Mouse (Mus musculus) thymus, postnatal 10 days (tissue): ENCODE data around the gene Zfp13.
"Not testable (repeated sequence)": the region's sequence is repeated elsewhere in the genome, so short reads cannot be mapped to it uniquely, and the experiment has no call there.

Experiments used
- DNase-seq, 2 experiments: peaks; one replicate each; pipeline ENCODE4 v3.0.0; 2021; ENCODE audit warnings: low spot score in 2 of 2

Zfp13 gene

GRCm38 (mm10) chr17:23598582-23599552 is at the start of gene Zfp13:
Zfp13 (minus strand) TSS chr17:23599487.
- DNase-seq, result peak; percentile 87 to 95

GRCm38 (mm10) chr17:23645894-23646293 is 46.6 kb upstream of the Zfp13 start:
- no peak for DNase-seq

GRCm38 (mm10) chr17:23644613-23645495 is 45.6 kb upstream of the Zfp13 start, which contains the start of gene Mmp25:
Mmp25 (minus strand) TSS chr17:23645277.
- no peak for DNase-seq

GRCm38 (mm10) chr17:23631241-23631640 is 32.0 kb upstream of the Zfp13 start:
- DNase-seq, result no peak

- peak; percentile 57 to 86 for DNase-seq
Measured at GRCm38 (mm10) chr17:23630195-23631020, 31.1 kb upstream of the Zfp13 start.

GRCm38 (mm10) chr17:23627813-23628212 is 28.5 kb upstream of the Zfp13 start:
- DNase-seq, result no peak

GRCm38 (mm10) chr17:23620351-23620750 is 21.1 kb upstream of the Zfp13 start:
- DNase-seq, result no peak

- no peak for DNase-seq
Measured at GRCm38 (mm10) chr17:23617087-23617486, 17.8 kb upstream of the Zfp13 start.

GRCm38 (mm10) chr17:23610361-23610800 is 11.1 kb upstream of the Zfp13 start:
- DNase-seq, result peak; percentile 79 to 87

- no peak for DNase-seq
Measured at GRCm38 (mm10) chr17:23609612-23610011, 10.3 kb upstream of the Zfp13 start.

- DNase-seq, result no peak
Measured at GRCm38 (mm10) chr17:23605220-23605619, 5.9 kb upstream of the Zfp13 start.

- DNase-seq, result no peak
Measured at GRCm38 (mm10) chr17:23604394-23604793, 5.1 kb upstream of the Zfp13 start.

- DNase-seq, result peak in 1 of 2 experiments; percentile 41
Measured at GRCm38 (mm10) chr17:23603542-23603941, 4.3 kb upstream of the Zfp13 start.

GRCm38 (mm10) chr17:23603077-23603476 is 3.8 kb upstream of the Zfp13 start:
- no peak for DNase-seq

- DNase-seq, result no peak
Measured at GRCm38 (mm10) chr17:23601836-23602585, 2.7 kb upstream of the Zfp13 start.

GRCm38 (mm10) chr17:23600641-23601622 is 1.6 kb upstream of the Zfp13 start, which contains the start of gene Zscan10:
Zscan10 (plus strand) TSS chr17:23600856.
- no peak for DNase-seq

- peak in 1 of 2 experiments; percentile 42 for DNase-seq
Measured at GRCm38 (mm10) chr17:23599605-23600063, 347 bp upstream of the Zfp13 start.

GRCm38 (mm10) chr17:23595139-23595538 is 4.1 kb downstream of the Zfp13 start:
- not testable (repeated sequence) for DNase-seq

GRCm38 (mm10) chr17:23592926-23593300 is 6.4 kb downstream of the Zfp13 start:
- no peak for DNase-seq
